9 mouse cellular contexts compared by ENCODE assay signal in genomic region chr10:116986264-116987082, GRCm38 (mm10). TPM values are rescaled to one million over a fixed set of nuclear protein-coding genes. Genes with fewer than 3 reads are reported as not detected.
A peak's percentile ranks its signal among the peaks of the same experiment; 100 is the strongest.
DNase-seq lines count a peak whose midpoint lies in the region; ATAC-seq and TF ChIP-seq lines count a peak whose summit lies in the region.
"Had no signal": no experiment of that assay in that cellular context is flagged by ENCODE, and none has a peak within 500 bp of the region (broad histone marks: within the 10 kb centered on the region; RNA-seq: fewer than 3 reads in every experiment).

Best3 (plus strand) TSS chr10:116986314.

- H3K4me2 ChIP-seq in heart, embryonic 14.5 days (ENCODE audit: low read length): peak within 1 kb of the TSS; percentile 28
- H3K4me2 ChIP-seq in embryonic facial prominence, embryonic 13.5 days: no peak within 1 kb of the TSS
- H3K4me2 ChIP-seq in heart, postnatal 0 days (ENCODE audit: low read depth, low read length): peak within 1 kb of the TSS; percentile 47
- peak within 1 kb of the TSS; percentile 14; the same call in 1 of the 2 replicates for H3K4me2 ChIP-seq in midbrain, embryonic 15.5 days

- no peak for TF ChIP-seq EP300 in heart, postnatal 0 days (IDR thresholded peaks at IDR 0.05; ENCODE audit: low read depth)

- H3K4me3 ChIP-seq in heart, embryonic 14.5 days (ENCODE audit: control insufficient read depth in 1 of 2, insufficient read depth in 1 of 2, low read depth in 1 of 2, low read length in 2 of 2): peak within 1 kb of the TSS in 1 of 2 experiments; percentile 10; a peak in 1 of 4 replicates
- H3K4me3 ChIP-seq in embryonic facial prominence, embryonic 13.5 days: no peak within 1 kb of the TSS
- H3K4me3 ChIP-seq in heart, postnatal 0 days (ENCODE audit: low read depth, low read length): peak within 1 kb of the TSS; percentile 31
- H3K4me3 ChIP-seq in midbrain, embryonic 15.5 days: no peak within 1 kb of the TSS

- intact Hi-C loops in left cerebral cortex, postnatal 4 days (cut with DNase I): no loop called here

- peaks cover 0 to 7% of the 10 kb centered on the region in 2 experiments; a peak in 3 of 4 replicates for H3K4me1 ChIP-seq in heart, embryonic 14.5 days (ENCODE audit: control insufficient read depth in 2 of 2, insufficient read depth in 2 of 2, low read length in 2 of 2)
- 0 out of 2 replicates have a peak, but pooled peaks cover 4% of the 10 kb centered on the region for H3K4me1 ChIP-seq in embryonic facial prominence, embryonic 13.5 days
- no peaks in the 10 kb centered on the region for H3K4me1 ChIP-seq in heart, postnatal 0 days (ENCODE audit: control insufficient read depth, insufficient read depth)
- peaks cover 19% of the 10 kb centered on the region for H3K4me1 ChIP-seq in midbrain, embryonic 15.5 days

- no peak within 1 kb of the TSS; a peak in 1 of 4 replicates for H3K27ac ChIP-seq in heart, embryonic 14.5 days (replicated peaks in 1 of 2; ENCODE audit: control insufficient read depth in 1 of 2, insufficient read depth in 1 of 2, low read depth in 2 of 2, low read length in 2 of 2)
- no peak within 1 kb of the TSS for H3K27ac ChIP-seq in embryonic facial prominence, embryonic 13.5 days
- H3K27ac ChIP-seq in heart, postnatal 0 days (ENCODE audit: low read depth): peak within 1 kb of the TSS; percentile 55
- H3K27ac ChIP-seq in midbrain, embryonic 15.5 days: no peak within 1 kb of the TSS
- H3K27ac ChIP-seq: macrophage had no signal

- no peaks in the 10 kb centered on the region for H3K36me3 ChIP-seq in heart, embryonic 14.5 days (ENCODE audit: control insufficient read depth, insufficient read depth, low read length)
- no peaks in the 10 kb centered on the region for H3K36me3 ChIP-seq in embryonic facial prominence, embryonic 13.5 days
- no peaks in the 10 kb centered on the region for H3K36me3 ChIP-seq in heart, postnatal 0 days (replicated peaks; ENCODE audit: control insufficient read depth, insufficient read depth, low read length)
- no peaks in the 10 kb centered on the region for H3K36me3 ChIP-seq in midbrain, embryonic 15.5 days (replicated peaks)

- WGBS in heart, embryonic 14.5 days: 44% methylated on average over 21 of the region's 21 CpGs
- WGBS in embryonic facial prominence, embryonic 13.5 days: 47% methylated on average over 21 of the region's 21 CpGs
- WGBS in heart, postnatal 0 days: 39% methylated on average over 21 of the region's 21 CpGs
- 22% methylated on average over 21 of the region's 21 CpGs for WGBS in midbrain, embryonic 15.5 days

- peak within 1 kb of the TSS; percentile 31 for H3K9ac ChIP-seq in heart, embryonic 14.5 days (ENCODE audit: low read length)
- H3K9ac ChIP-seq in embryonic facial prominence, embryonic 13.5 days: 0 out of 2 replicates have a peak within 1 kb of the TSS, but pooled peaks have one; percentile 21
- no peak within 1 kb of the TSS; the same call in 1 of the 2 replicates for H3K9ac ChIP-seq in heart, postnatal 0 days (replicated peaks; ENCODE audit: low read depth, low read length)
- H3K9ac ChIP-seq in midbrain, embryonic 15.5 days: no peak within 1 kb of the TSS

- no peaks in the 10 kb centered on the region for H3K9me3 ChIP-seq in heart, embryonic 14.5 days (ENCODE audit: control insufficient read depth, low read length)
- H3K9me3 ChIP-seq in embryonic facial prominence, embryonic 13.5 days: no peaks in the 10 kb centered on the region
- no peaks in the 10 kb centered on the region for H3K9me3 ChIP-seq in heart, postnatal 0 days (replicated peaks; ENCODE audit: control insufficient read depth, low read length)
- H3K9me3 ChIP-seq in midbrain, embryonic 15.5 days: no peaks in the 10 kb centered on the region

- DNase-seq in heart, adult 9 months (ENCODE audit: low spot score in 2 of 2): no peak
- DNase-seq in heart, postnatal 0 days (ENCODE audit: low spot score): no peak
- no peak for DNase-seq in spleen, adult 18-20 months
- DNase-seq in left cerebral cortex, postnatal 4 days: no peak

- TF ChIP-seq CTCF in heart, postnatal 0 days (IDR thresholded peaks at IDR 0.05; ENCODE audit: low read depth): no peak

- no peak for ATAC-seq in heart, embryonic 14.5 days (ENCODE audit: insufficient number of reproducible peaks, insufficient read depth, low FRiP score, low read depth)
- no peak for ATAC-seq in embryonic facial prominence, embryonic 13.5 days (ENCODE audit: insufficient number of reproducible peaks, insufficient read depth, low FRiP score, low TSS enrichment, low read depth)
- peak; percentile 49; the same call in 1 of the 2 replicates for ATAC-seq in heart, postnatal 0 days (ENCODE audit: insufficient read depth, low read depth)
- ATAC-seq in midbrain, embryonic 15.5 days (replicated peaks): 0 out of 2 replicates have a peak, but pooled peaks have one; percentile 56
- no peak for ATAC-seq in CD4-positive, CD25-positive, alpha-beta regulatory T cell, adult 4 months

- H3K27me3 ChIP-seq in heart, embryonic 14.5 days (ENCODE audit: control insufficient read depth, insufficient read depth, low read length): no peaks in the 10 kb centered on the region
- no peaks in the 10 kb centered on the region for H3K27me3 ChIP-seq in embryonic facial prominence, embryonic 13.5 days
- no peaks in the 10 kb centered on the region for H3K27me3 ChIP-seq in heart, postnatal 0 days (ENCODE audit: control insufficient read depth, insufficient read depth, low read length)
- H3K27me3 ChIP-seq in midbrain, embryonic 15.5 days (replicated peaks): no peaks in the 10 kb centered on the region

RNA-seq across cellular contexts. Expression of gene Best3, which starts in this region (rescaled TPM):
- 0.77 and 0.81 TPM in 2 replicates for polyA plus RNA-seq in heart, embryonic 14.5 days (2014; fragmentation: Nextera tagmentation; extraction: Ambion mirVana)
- 0.21 and 0.22 TPM in 2 replicates for polyA plus RNA-seq in embryonic facial prominence, embryonic 13.5 days (2015; fragmentation: Nextera tagmentation; extraction: Ambion mirVana)
- total RNA-seq in heart, postnatal 0 days (2014; rRNA removed; ENCODE audit: low replicate concordance): 1.1 and 1.3 TPM in 2 replicates
- polyA plus RNA-seq in heart, postnatal 0 days (2015; fragmentation: Nextera tagmentation; extraction: Ambion mirVana): 0.57 and 0.62 TPM in 2 replicates
- 0.10 TPM in 1 of 2 replicates, not detected in the other for polyA plus RNA-seq in midbrain, embryonic 15.5 days (2015; fragmentation: Nextera tagmentation; extraction: Ambion mirVana)
- polyA plus RNA-seq in CD4-positive, CD25-positive, alpha-beta regulatory T cell, adult 4 months (2017; shearing (Covaris generic)): not detected
- under 1 TPM in 1 of 2 experiments, not detected in 1; 0.16 TPM for total RNA-seq in left cerebral cortex, postnatal 4 days (2021)

Comparison
In these comparisons a context has a peak if more than half of its experiments do, and no peak if none do; other contexts are left out.
1. H3K9ac ChIP-seq: peak in heart, embryonic 14.5 days (single experiment) and embryonic facial prominence, embryonic 13.5 days (single experiment); none in heart, postnatal 0 days (single experiment) and midbrain, embryonic 15.5 days (single experiment).
2. Peak in ATAC-seq and H3K4me2 ChIP-seq in midbrain, embryonic 15.5 days; RNA of the gene not detected or under 1 TPM.